Mouse (Mus musculus) liver, adult 2 months (tissue): ENCODE data around the gene St6galnac3. TPM values are rescaled to one million over a fixed set of nuclear protein-coding genes. Genes with fewer than 3 reads are reported as not detected.
A peak's percentile ranks its signal among the peaks of the same experiment; 100 is the strongest.

Experiments used
- DNase-seq: peaks from one replicate; pipeline ENCODE4 v3.0.0-alpha.2; 2011; ENCODE audit warnings: low read depth, low spot score; ENCODE audit errors: extremely low read depth
- H3K27ac ChIP-seq: fragments of 200-500 bp; replicated peaks from 2 replicates; pipeline ENCODE4 v1.5.1; 2012; ENCODE audit warnings: low read depth, mild to moderate bottlenecking, control low read depth, inconsistent platforms, low read length; ENCODE audit not compliant: insufficient read depth
- H3K27me3 ChIP-seq: fragments of 200-500 bp; 2 replicates; pipeline ENCODE4 v1.6.1; 2012; ENCODE audit warnings: mild to moderate bottlenecking, moderate library complexity, low read length, inconsistent platforms; ENCODE audit not compliant: control insufficient read depth, insufficient read depth
- H3K36me3 ChIP-seq: fragments of 200-500 bp; 2 replicates; pipeline ENCODE4 v1.6.1; 2012; ENCODE audit warnings: low read length, inconsistent platforms; ENCODE audit not compliant: control insufficient read depth, insufficient read depth
- H3K4me1 ChIP-seq: fragments of 200-500 bp; 2 replicates; pipeline ENCODE4 v1.6.1; 2011; ENCODE audit warnings: low read length; ENCODE audit not compliant: control insufficient read depth, insufficient read depth
- H3K4me3 ChIP-seq: fragments of 200-500 bp; 2 replicates; pipeline ENCODE4 v1.5.1; 2011; ENCODE audit warnings: low read depth, mild to moderate bottlenecking, control low read depth, low read length, moderate library complexity; ENCODE audit not compliant: insufficient read depth
- H3K79me2 ChIP-seq: fragments of 200-500 bp; 2 replicates; pipeline ENCODE4 v1.6.1; 2012; ENCODE audit warnings: inconsistent platforms, mild to moderate bottlenecking, low read length, moderate library complexity; ENCODE audit not compliant: control insufficient read depth, insufficient read depth
- H3K9ac ChIP-seq: fragments of 200-500 bp; 2 replicates; pipeline ENCODE4 v1.6.1; 2012; ENCODE audit warnings: low read depth, mild to moderate bottlenecking, control low read depth, inconsistent platforms, low read length
- CTCF ChIP-seq: fragments of 200-500 bp; IDR thresholded peaks from 2 replicates; pipeline ENCODE4 v1.5.1; 2011; ENCODE audit warnings: low read depth, low read length, control low read depth
- POLR2A ChIP-seq: fragments of 200-500 bp; IDR thresholded peaks from 2 replicates; pipeline ENCODE4 v1.6.1; 2011; ENCODE audit warnings: low read length, control low read depth; ENCODE audit not compliant: insufficient read depth; ENCODE audit errors: extremely low read depth
- WGBS: fragments of 180-500 bp; shearing (Covaris S2); methylation state at CpG from one replicate; pipeline ENCODE4 v1.1.7; 2018; 5-methylcytosine and 5-hydroxymethylcytosine counted together
- polyA plus RNA-seq: library from polyadenylated mRNA; depleted of rRNA; stranded (reverse); fragments of >200 nt; gene quantifications from 2 replicates; pipeline ENCODE4 v1.2.3, GENCODE M21; 2012
- total RNA-seq: library from RNA; depleted of rRNA; stranded (reverse); fragments of >200 nt; gene quantifications from 2 replicates; pipeline ENCODE4 v1.2.3, GENCODE M21; 2014

Gene St6galnac3
- total and polyA plus RNA-seq, 2 experiments = 0.24 to 0.83 TPM

GRCm38 (mm10) chr3:153618976-153619375 is 106.0 kb downstream of the St6galnac3 start:
- H3K27ac ChIP-seq = no peak overlapping the region
- 63% methylated on average over 7 of the region's 7 CpGs for WGBS

GRCm38 (mm10) chr3:153616849-153617248 is 108.1 kb downstream of the St6galnac3 start:
- Histone ChIP-seq H3K36me3 (no peaks in the 10 kb centered on the region), H3K4me3 (no peak overlapping the region), H3K4me1 (no peaks in the 10 kb centered on the region), H3K9ac (no peak overlapping the region), H3K27ac (no peak overlapping the region), H3K79me2 (no peaks in the 10 kb centered on the region), H3K27me3 (no peaks in the 10 kb centered on the region)
- no peak for DNase-seq
- 86% methylated on average over 8 of the region's 8 CpGs for WGBS
- no peak for TF ChIP-seq POLR2A
- no peak for TF ChIP-seq CTCF

More at GRCm38 (mm10) chr3:153618976-153619375, 106.0 kb downstream of the St6galnac3 start:
- Histone ChIP-seq H3K27me3 (no peaks in the 10 kb centered on the region), H3K4me3 (no peak overlapping the region), H3K9ac (no peak overlapping the region), H3K4me1 (no peaks in the 10 kb centered on the region), H3K79me2 (no peaks in the 10 kb centered on the region), H3K36me3 (no peaks in the 10 kb centered on the region)
- TF ChIP-seq POLR2A (no peak), CTCF (no peak)
- peak; percentile 65 for DNase-seq

GRCm38 (mm10) chr3:153610239-153610638 is 114.7 kb downstream of the St6galnac3 start:
- WGBS = 78% methylated on average over 13 of the region's 13 CpGs
- no peaks in the 10 kb centered on the region for H3K79me2 ChIP-seq
- H3K27me3 ChIP-seq = 0 out of 2 replicates have a peak, but pooled peaks cover 2% of the 10 kb centered on the region
- no peak for TF ChIP-seq CTCF
- no peak for TF ChIP-seq POLR2A
- H3K9ac ChIP-seq = no peak overlapping the region
- no peaks in the 10 kb centered on the region for H3K36me3 ChIP-seq
- H3K27ac ChIP-seq = no peak overlapping the region
- no peaks in the 10 kb centered on the region for H3K4me1 ChIP-seq
- H3K4me3 ChIP-seq = no peak overlapping the region
- no peak for DNase-seq

GRCm38 (mm10) chr3:153606331-153606730 is 118.6 kb downstream of the St6galnac3 start:
- H3K4me3 ChIP-seq = no peak overlapping the region
- no peak overlapping the region for H3K9ac ChIP-seq
- no peak for DNase-seq
- no peaks in the 10 kb centered on the region for H3K36me3 ChIP-seq
- WGBS = 88% methylated on average over 3 of the region's 3 CpGs
- H3K4me1 ChIP-seq = no peaks in the 10 kb centered on the region
- H3K27ac ChIP-seq = no peak overlapping the region
- TF ChIP-seq POLR2A = no peak
- no peak for TF ChIP-seq CTCF
- H3K79me2 ChIP-seq = peaks cover 4% of the 10 kb centered on the region; the same call in 1 of the 2 replicates
- 0 out of 2 replicates have a peak, but pooled peaks cover 2% of the 10 kb centered on the region for H3K27me3 ChIP-seq

GRCm38 (mm10) chr3:153605767-153606098 is 119.2 kb downstream of the St6galnac3 start:
- Histone ChIP-seq H3K36me3 (no peaks in the 10 kb centered on the region), H3K27ac (no peak overlapping the region), H3K27me3 (0 out of 2 replicates have a peak, but pooled peaks cover 2% of the 10 kb centered on the region), H3K9ac (no peak overlapping the region), H3K4me1 (no peaks in the 10 kb centered on the region), H3K79me2 (peaks cover 4% of the 10 kb centered on the region; the same call in 1 of the 2 replicates), H3K4me3 (no peak overlapping the region)
- TF ChIP-seq POLR2A = no peak
- no peak for DNase-seq
- WGBS = 86% methylated on average over 11 of the region's 11 CpGs

- H3K9ac ChIP-seq = no peak overlapping the region
- 93% methylated on average over 19 of the region's 19 CpGs for WGBS
- no peaks in the 10 kb centered on the region for H3K4me1 ChIP-seq
- DNase-seq = no peak
- no peak overlapping the region for H3K4me3 ChIP-seq
- H3K79me2 ChIP-seq = peaks cover 4% of the 10 kb centered on the region; the same call in 1 of the 2 replicates
- H3K27ac ChIP-seq = no peak overlapping the region
- H3K27me3 ChIP-seq = 0 out of 2 replicates have a peak, but pooled peaks cover 2% of the 10 kb centered on the region
- H3K36me3 ChIP-seq = no peaks in the 10 kb centered on the region
- no peak for TF ChIP-seq POLR2A
- no peak for TF ChIP-seq CTCF
Observed at GRCm38 (mm10) chr3:153605089-153605766, 119.7 kb downstream of the St6galnac3 start.
